Mouse (Mus musculus) ovary, postnatal 36 days (tissue): ENCODE results near the gene Slc25a38.

Experiments used
- DNase-seq: peaks from one replicate; pipeline ENCODE4 v3.0.0; 2022; ENCODE audit warnings: low spot score, mixed read lengths

The Slc25a38 gene

GRCm38 (mm10) chr9:120144474-120144873 is 34.3 kb downstream of the Slc25a38 start:
- no peak for DNase-seq

- no peak for DNase-seq
Measured at GRCm38 (mm10) chr9:120149222-120149828, 39.2 kb downstream of the Slc25a38 start, which contains the start of gene Mobp. TSS of gene Mobp (plus strand) at chr9:120149707.

- no peak for DNase-seq
Measured at GRCm38 (mm10) chr9:120151152-120151551, 41.0 kb downstream of the Slc25a38 start.

GRCm38 (mm10) chr9:120151906-120152399 is 41.8 kb downstream of the Slc25a38 start:
- no peak for DNase-seq

GRCm38 (mm10) chr9:120158047-120158446 is 47.9 kb downstream of the Slc25a38 start:
- no peak for DNase-seq

- no peak for DNase-seq
Measured at GRCm38 (mm10) chr9:120163862-120164261, 53.7 kb downstream of the Slc25a38 start.

GRCm38 (mm10) chr9:120167826-120168225 is 57.7 kb downstream of the Slc25a38 start:
- no peak for DNase-seq

- peak; percentile 61 for DNase-seq
Measured at GRCm38 (mm10) chr9:120171295-120171694, 61.1 kb downstream of the Slc25a38 start.
